Mouse (Mus musculus) cerebellum, postnatal 4 days (tissue): Measurements from ENCODE around the gene Cpa1.

Experiments
- DNase-seq, 2 experiments: peaks; one replicate each; pipeline ENCODE4 v3.0.0; 2022; ENCODE audit warnings: low spot score in 2 of 2, mixed read lengths in 1 of 2

Gene Cpa1

DNA sequence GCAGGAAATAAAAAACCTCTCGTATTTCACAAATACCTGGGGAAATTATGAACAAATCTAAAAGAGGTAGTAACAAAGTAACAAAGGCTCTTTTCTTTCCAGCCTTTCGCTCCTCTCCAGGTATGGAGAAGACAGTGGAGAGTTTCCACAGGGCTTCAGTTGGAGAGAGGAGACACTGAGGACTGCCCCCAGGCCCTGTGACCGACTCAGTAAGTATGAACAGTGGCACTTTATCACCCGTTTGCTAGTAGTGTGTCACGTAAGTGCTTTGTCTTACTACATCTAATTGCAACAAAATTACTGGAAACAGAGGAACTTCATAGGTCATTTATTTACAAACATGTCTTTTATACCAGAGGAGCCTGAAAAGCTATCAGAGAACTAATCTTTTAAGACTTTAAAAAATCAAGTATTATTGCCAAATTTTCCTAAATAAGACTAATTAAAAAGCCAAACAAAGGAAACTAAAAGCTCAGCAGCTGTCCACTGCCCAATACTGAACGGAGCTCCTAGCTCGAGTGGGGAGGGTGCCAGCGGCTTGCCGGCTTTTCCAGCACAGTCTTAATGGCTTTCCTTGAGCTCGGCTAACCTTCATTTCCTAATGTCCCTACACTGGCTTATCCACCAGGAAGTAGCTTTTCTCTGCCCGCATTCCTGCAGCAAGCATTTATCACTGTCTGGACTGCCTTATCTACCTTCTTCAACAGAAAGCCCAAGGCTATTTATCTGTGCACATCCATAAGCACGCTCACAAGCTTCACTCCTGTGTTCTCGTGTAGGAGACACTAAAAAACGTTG is 34.9 kb downstream of the Cpa1 start:
- DNase-seq: no peak

DNA sequence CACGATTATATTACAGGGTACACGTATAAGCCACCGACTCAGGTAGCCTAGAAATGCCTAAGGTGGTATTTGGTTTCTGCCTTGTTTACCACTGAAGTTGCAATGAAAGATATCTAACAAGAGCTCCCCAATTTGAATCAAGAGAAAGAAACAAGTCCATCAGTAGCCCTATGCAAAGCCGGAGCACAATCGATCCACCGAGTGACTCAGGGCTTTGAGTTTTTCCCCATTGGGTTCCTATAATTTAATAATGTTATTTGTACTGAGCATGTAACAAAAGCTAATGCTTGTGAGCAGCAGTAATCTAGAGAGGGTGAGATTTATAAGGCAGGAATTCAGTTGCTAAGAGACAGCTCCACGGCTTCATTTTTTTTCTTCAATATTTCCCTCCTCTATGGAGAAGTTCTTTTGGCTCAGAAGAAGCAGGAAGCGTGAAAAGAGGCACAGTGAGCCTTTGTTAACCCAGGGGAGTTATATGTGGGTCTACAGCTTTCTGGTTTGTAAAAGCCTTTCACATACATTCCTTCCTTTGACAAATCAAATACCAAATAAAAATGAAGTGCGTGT is 35.8 kb downstream of the Cpa1 start:
- no peak for DNase-seq

DNA sequence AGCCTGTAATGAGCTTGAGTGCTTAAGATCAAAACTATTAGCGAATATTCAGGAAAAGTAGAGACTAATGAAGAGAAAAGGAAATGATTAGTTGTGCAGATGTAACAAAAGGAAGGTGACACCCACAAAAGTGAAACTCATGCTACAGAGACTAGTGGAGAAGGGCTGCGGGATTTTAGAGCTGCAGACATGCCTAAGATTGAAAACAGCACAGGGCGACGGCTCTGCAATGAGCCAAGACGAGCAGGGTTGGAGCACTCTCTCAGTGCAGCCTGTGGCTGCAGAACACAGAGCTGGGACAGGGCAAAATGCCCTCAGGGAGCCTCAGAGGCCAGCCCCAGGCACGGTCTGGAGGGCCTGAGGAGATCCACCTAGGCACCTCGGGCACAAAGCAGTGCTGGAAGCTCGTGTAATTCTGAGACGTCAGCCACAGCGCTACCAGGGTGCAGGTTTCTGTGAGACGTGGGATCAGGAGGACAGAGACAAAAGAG is 36.3 kb downstream of the Cpa1 start:
- DNase-seq: peak in 1 of 2 experiments; percentile 39

DNA sequence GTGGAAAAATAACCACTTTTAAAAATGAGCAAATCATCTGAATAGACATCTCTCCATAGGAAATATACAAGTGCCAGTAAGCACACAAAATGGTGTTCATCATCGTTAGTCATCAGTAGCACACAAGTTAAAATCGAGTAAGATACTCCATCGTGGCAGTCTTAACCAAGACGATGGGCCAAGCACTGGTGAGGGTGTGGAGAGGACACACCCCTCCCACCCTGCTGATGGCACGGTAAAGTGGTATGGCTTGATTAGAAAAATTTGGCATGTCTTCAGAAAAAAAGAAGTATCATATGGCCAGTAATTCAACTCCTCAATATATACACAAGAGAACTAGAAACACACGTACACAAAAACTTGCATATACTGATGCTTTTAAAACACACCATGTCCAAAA is 37.5 kb downstream of the Cpa1 start:
- DNase-seq: no peak

DNA sequence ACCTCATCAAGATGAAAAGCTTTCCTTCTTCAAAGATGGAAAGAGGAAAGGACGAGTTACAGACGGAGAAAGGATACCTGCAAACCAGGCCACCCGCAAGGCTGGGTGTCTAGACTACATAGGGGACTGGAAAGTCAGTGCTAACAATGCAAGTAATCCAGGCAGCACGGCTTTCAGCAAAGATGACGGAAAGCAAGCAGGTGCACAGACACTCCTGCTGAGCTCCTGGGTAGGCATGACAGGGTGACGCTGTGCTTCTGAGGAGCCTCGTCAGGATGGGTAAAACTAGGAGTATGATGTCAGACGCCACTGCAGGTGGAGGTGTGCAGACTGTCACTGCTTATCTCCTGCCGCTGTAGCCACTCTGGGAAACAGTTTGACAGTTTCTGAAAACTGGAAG is 38.6 kb downstream of the Cpa1 start:
- no peak for DNase-seq

DNA sequence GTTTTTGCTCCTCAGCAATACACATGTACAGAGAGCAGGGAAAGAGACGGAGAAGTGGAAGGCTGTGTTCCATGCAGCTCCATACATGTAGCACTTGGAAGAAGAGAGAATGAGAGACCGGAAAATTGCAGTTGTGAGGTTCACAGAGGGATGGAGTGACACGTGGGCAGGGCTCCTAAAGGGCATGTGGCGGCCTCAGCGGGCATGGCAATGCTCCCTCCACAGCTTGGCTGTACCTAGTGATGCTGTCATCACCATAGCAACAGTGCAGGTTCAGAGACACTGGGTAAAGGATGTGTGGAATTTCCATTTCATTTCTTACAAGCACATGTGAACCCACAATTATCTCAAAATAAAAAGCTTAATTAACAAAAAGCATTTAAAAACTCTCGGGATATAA is 39.5 kb downstream of the Cpa1 start:
- DNase-seq: no peak

DNA sequence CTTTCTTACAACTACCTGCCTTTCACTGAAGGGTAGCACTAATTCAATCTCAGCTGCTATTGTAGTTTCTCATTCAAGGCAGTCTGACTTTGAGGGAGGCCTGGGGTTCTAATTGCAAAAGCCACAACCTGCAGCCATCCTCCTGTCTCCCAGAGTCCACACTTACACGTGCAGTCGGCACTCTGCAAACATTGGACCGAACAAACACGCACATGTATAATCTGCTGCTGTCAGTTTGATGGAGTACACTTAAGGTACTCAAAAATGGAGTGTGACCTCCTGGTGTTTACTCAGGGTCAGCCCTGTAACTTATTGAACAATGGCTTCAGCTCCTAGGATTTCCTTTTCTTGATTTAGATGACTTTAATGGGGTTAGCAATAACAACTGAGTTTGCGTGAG is 40.5 kb downstream of the Cpa1 start:
- DNase-seq: no peak

DNA sequence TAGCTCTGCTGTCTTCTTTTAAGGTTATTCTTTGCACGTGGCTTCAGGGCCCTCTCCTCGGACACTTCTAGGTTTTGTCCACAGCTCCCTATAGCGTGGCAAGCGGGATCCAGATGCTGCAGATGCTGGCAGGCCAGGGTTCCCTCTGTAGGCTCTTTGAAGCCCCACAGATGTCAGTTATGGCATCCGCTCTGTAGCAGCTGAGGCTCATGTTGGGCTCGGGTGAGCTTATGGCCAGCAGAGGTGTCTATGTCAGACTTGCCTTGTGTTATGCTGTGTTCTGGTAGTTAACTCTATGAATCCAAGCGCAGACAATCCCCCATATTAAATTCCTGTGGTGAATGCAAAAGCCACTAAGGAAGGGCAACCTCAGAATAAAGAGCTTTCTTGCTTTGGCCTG is 41.4 kb downstream of the Cpa1 start:
- DNase-seq: no peak

DNA sequence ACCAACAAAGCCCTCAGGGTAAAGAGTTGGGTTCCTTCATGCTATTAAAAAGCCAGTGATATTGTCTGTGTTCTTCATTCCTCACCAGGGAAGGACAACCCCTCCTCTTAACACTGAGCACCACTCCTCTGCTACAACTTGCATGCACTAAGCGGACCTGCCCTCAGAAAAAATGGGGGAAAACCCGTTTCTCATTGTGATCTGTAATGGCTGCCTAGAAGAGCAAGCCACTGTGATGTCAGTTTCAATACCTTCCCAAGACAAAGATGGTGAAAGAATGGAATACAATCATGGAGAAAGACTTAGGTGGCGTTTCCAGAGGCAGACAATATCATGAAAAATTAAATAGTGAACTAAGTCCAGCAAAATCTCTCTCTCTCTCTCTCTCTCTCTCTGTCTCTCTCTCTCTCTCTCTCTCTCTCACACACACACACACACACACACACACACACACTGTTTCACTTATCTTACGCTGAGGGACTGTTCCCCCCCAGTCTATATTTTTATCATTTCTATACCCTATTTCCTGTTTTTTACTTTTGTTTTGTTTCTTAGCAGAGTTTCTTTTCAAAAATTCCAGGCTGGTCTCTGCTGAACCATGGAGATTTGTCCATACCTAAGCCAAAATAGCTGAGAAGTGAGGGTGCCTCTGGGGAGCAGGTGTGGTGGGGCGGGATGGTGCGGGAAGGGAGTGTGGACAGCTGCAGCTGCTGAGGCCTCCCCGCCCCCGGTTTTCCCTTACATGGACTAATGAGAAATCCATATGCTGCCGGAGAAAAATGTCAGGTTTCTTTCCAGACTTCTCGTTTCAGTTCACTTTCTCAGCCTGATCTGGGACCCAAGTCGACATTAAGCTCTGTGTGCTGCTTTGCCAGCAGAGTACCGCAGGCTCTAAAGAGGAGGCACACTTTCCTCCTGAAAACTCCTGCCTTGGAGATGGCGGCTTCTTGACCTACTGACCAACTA is 43.2 kb downstream of the Cpa1 start:
- no peak for DNase-seq

DNA sequence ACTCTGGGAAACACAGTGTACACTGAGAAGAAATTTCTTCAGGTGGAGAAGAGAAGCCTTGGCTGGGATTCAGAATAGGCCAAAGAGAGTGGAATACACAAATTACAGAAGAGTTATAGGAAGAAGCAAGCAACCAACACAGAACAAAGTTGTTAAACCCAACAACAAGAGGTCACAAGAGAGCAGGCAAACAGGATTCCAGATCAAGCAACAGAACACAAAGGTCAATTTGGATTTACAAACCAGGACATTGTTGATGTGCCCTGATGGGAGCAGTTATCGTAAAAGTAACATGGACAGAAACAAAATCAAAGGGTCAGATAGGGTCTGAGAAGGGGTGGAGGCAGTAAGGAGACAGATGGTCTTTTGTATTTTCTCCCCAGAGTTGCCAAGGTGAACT is 45.6 kb downstream of the Cpa1 start:
- no peak for DNase-seq

DNA sequence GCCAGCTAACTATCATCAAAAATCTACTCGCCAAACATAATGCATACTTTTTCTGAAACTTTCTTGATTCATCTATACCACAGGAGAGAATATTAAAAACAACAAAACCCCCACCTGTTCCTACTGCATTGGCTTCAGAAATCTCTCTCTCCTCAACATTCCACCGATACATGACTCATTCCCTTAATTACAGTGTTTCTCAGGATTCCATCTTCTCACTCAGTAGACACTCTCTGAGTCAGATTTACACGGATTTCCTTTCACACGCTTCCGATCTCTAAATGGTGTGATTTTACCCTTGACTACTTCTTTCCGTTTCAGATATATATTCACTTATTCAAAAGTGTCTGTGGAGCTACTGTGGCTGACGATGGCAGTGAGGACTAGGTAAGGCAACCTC is 48.2 kb downstream of the Cpa1 start:
- no peak for DNase-seq

DNA sequence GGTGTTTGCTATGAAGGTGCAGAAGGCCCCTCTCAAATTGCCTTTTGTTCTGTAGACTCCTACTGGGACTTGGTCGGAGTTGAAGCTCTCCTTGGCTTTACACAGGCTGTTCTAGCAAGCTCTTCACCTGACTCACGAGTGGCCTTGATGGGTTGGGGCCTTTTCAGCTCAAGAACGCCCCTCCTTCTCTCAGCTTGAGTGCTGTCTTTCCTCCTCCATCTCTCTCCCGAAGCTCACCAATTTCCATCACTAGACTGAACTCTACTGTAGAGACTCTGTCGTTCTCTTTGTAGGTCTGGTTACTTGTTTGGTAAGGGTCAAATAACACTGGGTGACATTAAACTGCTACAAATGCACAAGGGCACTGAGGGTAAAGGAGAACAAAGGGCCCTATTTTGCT is 53.8 kb downstream of the Cpa1 start:
- DNase-seq: no peak

DNA sequence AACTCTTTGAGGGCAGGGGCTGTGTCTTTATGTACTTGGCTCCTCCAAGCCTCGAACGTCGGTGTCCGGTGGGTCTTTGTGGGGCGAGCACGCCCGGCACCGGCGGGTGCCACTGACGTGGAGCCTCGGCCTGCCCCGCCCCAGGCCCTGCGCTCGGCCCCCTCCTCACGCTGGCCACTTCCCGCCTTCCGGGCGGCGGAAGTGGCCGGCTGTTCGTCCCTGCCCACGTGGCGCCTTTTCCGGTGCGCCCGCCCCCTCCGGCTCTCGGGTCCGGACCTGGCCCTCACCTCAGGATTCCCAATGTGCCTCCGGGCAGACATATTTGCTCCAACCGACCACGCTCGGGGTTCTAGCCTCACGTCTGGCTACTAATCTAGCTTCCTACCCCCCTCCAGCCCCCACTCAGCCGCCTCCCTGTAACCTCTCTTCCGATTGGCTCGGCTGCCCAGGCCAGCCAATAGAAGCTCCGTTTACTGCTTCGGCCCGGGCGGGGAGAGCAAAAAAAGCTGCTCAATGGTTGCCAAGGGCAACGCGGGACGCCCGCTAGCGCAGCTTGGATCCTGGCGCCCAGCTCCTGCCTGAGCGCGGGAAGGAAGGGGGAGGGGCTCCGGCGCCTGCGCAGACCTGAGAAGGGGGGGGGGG is 54.5 kb downstream of the Cpa1 start, which contains the start of gene Cep41:
Cep41 (minus strand) TSS at position 400 of the 642 bp plus-strand sequence.
- DNase-seq: peak; percentile 98 to 99

DNA sequence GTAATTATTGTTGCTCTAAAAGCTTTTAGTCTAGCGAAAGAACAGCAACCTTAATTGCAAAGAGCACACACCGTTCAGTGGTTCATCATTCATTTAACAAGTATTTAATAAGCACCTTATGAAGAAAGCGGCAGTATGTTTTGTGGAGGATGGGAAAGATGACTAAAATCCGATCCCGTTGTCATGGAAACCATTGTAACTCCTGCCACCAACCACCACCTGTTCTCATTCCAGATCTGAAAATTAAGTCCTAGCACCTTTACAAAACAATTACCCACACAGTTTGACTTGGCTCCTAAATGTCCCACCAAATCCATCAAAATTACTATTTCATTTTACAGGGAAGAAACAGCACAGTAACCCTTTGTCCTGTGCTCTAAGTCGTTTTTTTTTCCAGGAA is 55.2 kb downstream of the Cpa1 start:
- DNase-seq: no peak
